Mouse (Mus musculus) stomach, embryonic 15.5 days (tissue): Measurements from ENCODE around the gene Farsa. TPM values are rescaled to one million over a fixed set of nuclear protein-coding genes. Genes with fewer than 3 reads are reported as not detected.
A peak's percentile ranks its signal among the peaks of the same experiment; 100 is the strongest.

Source experiments
- ATAC-seq: fragments of 200-750 bp; cut with Nextera tagmentation; 2 replicates; pipeline ENCODE4 v1.8.0; 2017; ENCODE audit warnings: low read depth, moderate number of reproducible peaks, moderate TSS enrichment; ENCODE audit not compliant: insufficient read depth, low FRiP score
- H3K27ac ChIP-seq: fragments of 300-500 bp; sonication (generic); 2 replicates; pipeline ENCODE4 v1.5.1; 2015; ENCODE audit warnings: mild to moderate bottlenecking, inconsistent platforms
- H3K27me3 ChIP-seq: fragments of 300-500 bp; sonication (generic); replicated peaks from 2 replicates; pipeline ENCODE4 v1.6.1; 2015; ENCODE audit warnings: inconsistent platforms
- H3K36me3 ChIP-seq: fragments of 300-500 bp; sonication (generic); 2 replicates; pipeline ENCODE4 v1.6.1; 2015; ENCODE audit warnings: inconsistent platforms
- H3K4me1 ChIP-seq: fragments of 300-500 bp; sonication (generic); 2 replicates; pipeline ENCODE4 v1.6.1; 2015; ENCODE audit warnings: inconsistent platforms
- H3K4me2 ChIP-seq: fragments of 300-500 bp; sonication (generic); 2 replicates; pipeline ENCODE4 v1.6.1; 2015; ENCODE audit warnings: mild to moderate bottlenecking, inconsistent platforms
- H3K4me3 ChIP-seq: fragments of 300-500 bp; sonication (generic); replicated peaks from 2 replicates; pipeline ENCODE4 v1.5.1; 2015; ENCODE audit warnings: inconsistent platforms
- H3K9ac ChIP-seq: fragments of 300-500 bp; sonication (generic); 2 replicates; pipeline ENCODE4 v1.6.1; 2015; ENCODE audit warnings: inconsistent platforms
- H3K9me3 ChIP-seq: fragments of 300-500 bp; sonication (generic); 2 replicates; pipeline ENCODE4 v1.6.1; 2016; ENCODE audit warnings: inconsistent platforms
- WGBS: fragments of 180-500 bp; shearing (Covaris S2); methylation state at CpG from one replicate; pipeline ENCODE4 v1.1.7; 2015; 5-methylcytosine and 5-hydroxymethylcytosine counted together
- polyA plus RNA-seq: library from polyadenylated mRNA; unstranded; fragments of >200 nt; fragmentation: Nextera tagmentation; extraction: Ambion mirVana; gene quantifications from 2 replicates; pipeline ENCODE4 v1.2.1, GENCODE M21; 2015

Gene Farsa
- 89.5 and 90.1 TPM in 2 replicates for polyA plus RNA-seq

GRCm38 (mm10) chr8:84856864-84857441, at the start of gene Farsa:
TSS of gene Farsa (plus strand) at chr8:84856989.
- peak within 1 kb of the TSS; percentile 83 for H3K4me2 ChIP-seq
- no peaks in the 10 kb centered on the region for H3K9me3 ChIP-seq
- peak within 1 kb of the TSS; percentile 89 for H3K9ac ChIP-seq
- peak within 1 kb of the TSS; percentile 77 for H3K27ac ChIP-seq
- peak; percentile 92 for ATAC-seq
- under 1% methylated on average over 39 of the region's 39 CpGs for WGBS
- H3K36me3 ChIP-seq = peaks cover 19% of the 10 kb centered on the region
- no peaks in the 10 kb centered on the region for H3K27me3 ChIP-seq
- H3K4me3 ChIP-seq = peak within 1 kb of the TSS; percentile 95
- H3K4me1 ChIP-seq = peaks cover 12% of the 10 kb centered on the region

DNA sequence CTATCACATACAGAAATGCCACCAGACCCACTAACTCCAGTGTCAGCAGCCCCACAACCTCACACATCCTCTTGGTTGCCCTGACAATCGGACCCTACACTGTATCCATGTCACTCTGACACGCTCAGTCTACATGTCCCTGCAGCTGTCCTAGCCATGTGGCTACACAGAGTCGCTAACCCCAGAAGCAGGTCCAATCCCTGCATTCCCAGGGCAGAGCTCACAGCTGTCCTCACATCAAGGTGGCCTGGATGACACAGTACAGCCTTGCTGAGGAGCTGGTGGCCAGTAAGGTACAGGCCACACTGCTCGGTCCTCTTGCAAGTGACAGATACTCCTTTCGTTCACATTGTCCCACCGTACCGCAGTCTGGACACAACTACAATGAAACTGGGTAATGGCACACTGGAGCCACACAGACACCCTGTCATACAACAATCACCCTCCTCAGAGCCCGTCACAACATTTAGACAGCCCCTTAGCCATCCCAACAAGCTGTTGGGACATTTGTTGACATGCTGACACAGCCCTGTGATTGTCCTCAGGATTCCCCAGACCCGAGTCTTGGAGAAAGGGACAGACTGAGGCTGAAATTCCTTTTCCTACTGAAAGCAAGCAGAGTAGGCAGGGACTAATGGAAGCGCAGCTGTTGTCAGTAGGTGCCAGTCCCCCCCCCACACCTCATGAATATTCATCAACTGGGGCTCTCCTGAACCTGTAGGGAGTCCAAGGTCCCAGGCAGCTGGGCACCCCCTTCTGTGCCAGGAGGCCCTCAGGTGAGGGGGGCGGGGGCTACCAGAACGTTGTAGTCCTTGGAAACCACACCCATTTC, 47.5 kb upstream of the Farsa start:
- Histone ChIP-seq H3K4me2 (no peak overlapping the region), H3K4me3 (no peak overlapping the region), H3K27me3 (peaks cover 33% of the 10 kb centered on the region), H3K9me3 (no peaks in the 10 kb centered on the region), H3K36me3 (no peaks in the 10 kb centered on the region), H3K27ac (no peak overlapping the region), H3K4me1 (0 out of 2 replicates have a peak, but pooled peaks cover 4% of the 10 kb centered on the region), H3K9ac (no peak overlapping the region)
- WGBS = 58% methylated on average over 12 of the region's 12 CpGs
- ATAC-seq = no peak

DNA sequence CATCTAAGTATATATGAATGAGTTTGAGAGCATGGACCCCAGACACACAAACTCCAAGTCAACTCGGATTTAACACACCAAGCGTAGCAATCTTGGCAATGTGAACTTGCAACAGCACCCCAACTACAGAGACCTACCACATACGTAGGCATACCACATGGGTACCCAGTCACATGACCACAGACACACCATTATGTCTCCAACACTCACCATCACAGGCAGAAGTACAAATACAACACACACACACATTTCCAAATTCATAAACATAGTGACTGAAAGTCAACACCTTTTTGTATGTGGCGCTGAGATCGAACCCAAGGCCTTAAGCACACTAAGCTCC, 46.9 kb upstream of the Farsa start:
- Histone ChIP-seq H3K27ac (no peak overlapping the region), H3K4me3 (no peak overlapping the region), H3K27me3 (peaks cover 27% of the 10 kb centered on the region), H3K4me1 (0 out of 2 replicates have a peak, but pooled peaks cover 4% of the 10 kb centered on the region), H3K9ac (no peak overlapping the region), H3K9me3 (no peaks in the 10 kb centered on the region), H3K4me2 (no peak overlapping the region), H3K36me3 (no peaks in the 10 kb centered on the region)
- no peak for ATAC-seq
- 85% methylated on average over 5 of the region's 5 CpGs for WGBS

DNA sequence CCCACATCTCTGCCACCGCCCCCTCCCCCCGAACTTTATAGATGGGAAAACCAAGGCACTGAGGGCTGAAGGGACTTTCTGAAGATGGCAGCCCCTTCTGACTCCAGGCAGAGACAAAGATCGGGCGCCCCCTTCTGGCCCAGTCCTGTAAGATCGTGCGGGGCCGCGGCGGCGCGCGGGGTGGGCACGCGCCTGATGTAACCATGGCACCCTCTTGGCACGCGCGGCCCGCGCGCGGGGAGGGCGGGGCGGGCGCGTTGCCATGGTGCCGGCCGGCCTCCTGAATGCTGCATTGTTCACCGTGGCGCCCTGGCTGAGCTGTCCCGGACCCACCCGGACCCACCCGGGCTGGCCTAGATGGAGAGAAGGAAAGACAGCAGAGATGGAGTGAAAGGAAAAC, 45.9 kb upstream of the Farsa start:
- Histone ChIP-seq H3K4me1 (0 out of 2 replicates have a peak, but pooled peaks cover 8% of the 10 kb centered on the region), H3K36me3 (no peaks in the 10 kb centered on the region), H3K27me3 (peaks cover 25% of the 10 kb centered on the region), H3K9ac (no peak overlapping the region), H3K9me3 (no peaks in the 10 kb centered on the region), H3K4me2 (peak overlapping the region; percentile 57), H3K4me3 (peak overlapping the region; percentile 32), H3K27ac (no peak overlapping the region)
- whole genome bisulfite sequencing = under 1% methylated on average over 32 of the region's 32 CpGs
- ATAC-seq = peak; percentile 82

- H3K27me3 ChIP-seq = peaks cover 25% of the 10 kb centered on the region
- H3K9me3 ChIP-seq = no peaks in the 10 kb centered on the region
- peak overlapping the region; percentile 32 for H3K4me3 ChIP-seq
- no peak overlapping the region for H3K27ac ChIP-seq
- 27% methylated on average over 10 of the region's 10 CpGs for WGBS
- H3K4me2 ChIP-seq = peak overlapping the region; percentile 57
- no peak overlapping the region for H3K9ac ChIP-seq
- 0 out of 2 replicates have a peak, but pooled peaks cover 8% of the 10 kb centered on the region for H3K4me1 ChIP-seq
- no peaks in the 10 kb centered on the region for H3K36me3 ChIP-seq
- ATAC-seq = no peak
Observed at GRCm38 (mm10) chr8:84811303-84811702, 45.5 kb upstream of the Farsa start.

- no peak overlapping the region for H3K4me3 ChIP-seq
- 4% methylated on average over 5 of the region's 5 CpGs for WGBS
- ATAC-seq = no peak
Observed at GRCm38 (mm10) chr8:84813059-84813458, 43.7 kb upstream of the Farsa start.

DNA sequence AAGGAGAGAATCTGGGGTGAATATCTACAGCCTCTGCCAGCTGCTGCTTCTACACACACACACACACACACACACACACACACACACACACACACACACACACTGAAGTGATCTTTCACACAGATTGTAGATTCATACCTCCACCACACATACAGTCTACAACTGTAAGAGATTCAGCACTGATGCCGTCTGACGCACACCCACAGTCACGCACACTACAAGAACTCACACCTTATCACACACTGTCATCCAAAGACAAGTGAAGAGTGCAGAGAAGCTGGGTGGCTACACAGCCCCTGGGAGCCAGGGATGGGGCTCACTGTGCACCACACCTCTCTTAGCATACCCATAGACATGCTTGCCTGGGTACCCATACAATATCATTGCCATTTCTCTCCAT, 43.0 kb upstream of the Farsa start:
- 84% methylated on average over 3 of the region's 3 CpGs for WGBS

More at GRCm38 (mm10) chr8:84813059-84813458, 43.7 kb upstream of the Farsa start:
- no peak overlapping the region for H3K4me2 ChIP-seq
- 0 out of 2 replicates have a peak, but pooled peaks cover 8% of the 10 kb centered on the region for H3K4me1 ChIP-seq
- no peaks in the 10 kb centered on the region for H3K36me3 ChIP-seq
- peaks cover 20% of the 10 kb centered on the region for H3K27me3 ChIP-seq
- no peak overlapping the region for H3K27ac ChIP-seq
- H3K9ac ChIP-seq = no peak overlapping the region
- H3K9me3 ChIP-seq = no peaks in the 10 kb centered on the region

GRCm38 (mm10) chr8:84814240-84814554, 42.6 kb upstream of the Farsa start:
- Histone ChIP-seq H3K27ac (no peak overlapping the region), H3K9me3 (no peaks in the 10 kb centered on the region), H3K4me1 (0 out of 2 replicates have a peak, but pooled peaks cover 8% of the 10 kb centered on the region), H3K36me3 (no peaks in the 10 kb centered on the region), H3K27me3 (peaks cover 11% of the 10 kb centered on the region), H3K4me2 (no peak overlapping the region), H3K9ac (no peak overlapping the region), H3K4me3 (no peak overlapping the region)
- WGBS = 86% methylated on average over 11 of the region's 11 CpGs
- ATAC-seq = no peak

More for the DNA sequence above, 43.0 kb upstream of the Farsa start:
- H3K4me1 ChIP-seq = 0 out of 2 replicates have a peak, but pooled peaks cover 8% of the 10 kb centered on the region
- no peak for ATAC-seq
- no peak overlapping the region for H3K27ac ChIP-seq
- no peaks in the 10 kb centered on the region for H3K36me3 ChIP-seq
- H3K9me3 ChIP-seq = no peaks in the 10 kb centered on the region
- H3K4me2 ChIP-seq = no peak overlapping the region
- H3K9ac ChIP-seq = no peak overlapping the region
- H3K27me3 ChIP-seq = peaks cover 14% of the 10 kb centered on the region
- H3K4me3 ChIP-seq = no peak overlapping the region

DNA sequence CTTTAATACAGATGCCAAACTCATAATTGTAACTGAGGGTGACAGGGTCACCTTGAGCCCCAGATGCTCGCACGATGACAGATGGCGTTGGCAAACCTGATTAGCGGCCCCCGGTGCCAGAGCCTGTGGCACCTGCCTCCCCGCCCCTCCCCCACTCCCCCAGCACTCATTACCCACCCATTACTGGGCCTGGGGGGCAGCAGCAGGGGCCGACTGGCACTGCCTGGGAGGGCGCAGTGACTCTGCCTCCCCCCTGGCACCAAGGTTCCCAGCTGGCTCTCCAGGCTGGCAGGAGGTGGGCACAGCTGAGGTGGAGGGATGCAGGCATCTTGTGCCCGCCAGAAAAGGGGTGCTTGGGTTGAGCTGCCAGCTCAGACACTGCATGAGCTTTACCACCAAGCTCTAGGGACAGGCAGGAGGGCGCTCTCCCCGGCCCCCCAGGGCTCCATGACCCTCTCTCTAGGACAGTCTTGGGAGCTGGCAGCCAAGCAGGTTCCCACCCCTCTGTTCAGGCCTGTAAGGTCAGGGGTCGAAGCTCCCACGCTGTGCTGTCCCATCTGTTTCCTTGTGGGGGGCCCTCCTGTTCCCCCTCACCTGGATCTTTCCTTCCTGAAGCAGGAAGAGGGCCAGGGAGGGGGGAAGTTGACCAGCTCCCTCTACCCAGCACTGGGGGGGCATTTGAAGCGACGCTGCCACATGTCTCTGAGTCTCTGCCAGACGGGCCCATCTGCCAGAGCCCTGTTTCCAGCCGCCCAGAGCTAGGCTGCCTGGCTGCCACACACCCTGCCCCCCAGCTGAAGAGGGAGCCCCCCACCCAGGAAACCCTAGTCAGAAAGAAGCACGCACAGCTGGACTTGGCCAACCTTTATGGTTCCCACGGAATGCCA, 42.0 kb upstream of the Farsa start:
- H3K9me3 ChIP-seq = no peaks in the 10 kb centered on the region
- no peak overlapping the region for H3K4me3 ChIP-seq
- no peak for ATAC-seq
- no peak overlapping the region for H3K27ac ChIP-seq
- no peak overlapping the region for H3K4me2 ChIP-seq
- H3K4me1 ChIP-seq = 0 out of 2 replicates have a peak, but pooled peaks cover 8% of the 10 kb centered on the region
- H3K27me3 ChIP-seq = peaks cover 10% of the 10 kb centered on the region
- WGBS = 41% methylated on average over 19 of the region's 19 CpGs
- no peaks in the 10 kb centered on the region for H3K36me3 ChIP-seq
- H3K9ac ChIP-seq = no peak overlapping the region

DNA sequence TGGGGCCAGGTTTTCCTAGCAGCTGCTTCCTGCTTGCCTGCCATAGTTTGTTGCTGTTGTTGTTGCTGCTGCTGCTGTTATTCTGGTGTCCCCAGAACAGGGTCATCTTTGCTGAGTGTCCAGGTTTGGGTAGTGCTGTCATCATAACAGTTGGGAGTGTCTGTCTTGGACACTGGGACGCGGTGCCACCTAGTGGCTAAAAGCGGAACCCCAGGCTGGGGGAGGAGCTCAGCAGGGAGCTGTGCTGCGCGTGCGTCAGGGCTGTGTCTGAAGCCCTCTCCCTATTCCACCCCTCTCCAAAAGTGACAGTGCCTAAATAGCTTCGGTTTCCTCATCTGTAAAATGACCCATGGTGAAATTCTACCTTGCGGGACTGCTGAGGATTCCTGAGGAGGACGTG, 41.2 kb upstream of the Farsa start:
- H3K4me2 ChIP-seq = no peak overlapping the region
- 10% methylated on average over 9 of the region's 9 CpGs for WGBS
- peak; percentile 65 for ATAC-seq
- 0 out of 2 replicates have a peak, but pooled peaks cover 6% of the 10 kb centered on the region for H3K4me1 ChIP-seq
- no peak overlapping the region for H3K4me3 ChIP-seq
- peaks cover 10% of the 10 kb centered on the region; the same call in 1 of the 2 replicates for H3K27me3 ChIP-seq
- no peak overlapping the region for H3K27ac ChIP-seq
- no peaks in the 10 kb centered on the region for H3K36me3 ChIP-seq
- H3K9me3 ChIP-seq = no peaks in the 10 kb centered on the region
- no peak overlapping the region for H3K9ac ChIP-seq

- Histone ChIP-seq H3K36me3 (no peaks in the 10 kb centered on the region), H3K27me3 (peaks cover 10% of the 10 kb centered on the region; the same call in 1 of the 2 replicates), H3K4me2 (no peak overlapping the region), H3K4me3 (no peak overlapping the region), H3K4me1 (0 out of 2 replicates have a peak, but pooled peaks cover 4% of the 10 kb centered on the region), H3K27ac (no peak overlapping the region), H3K9me3 (no peaks in the 10 kb centered on the region), H3K9ac (no peak overlapping the region)
- 75% methylated on average over 17 of the region's 17 CpGs for WGBS
- ATAC-seq = no peak
Observed at GRCm38 (mm10) chr8:84816117-84816516, 40.7 kb upstream of the Farsa start.
